Mouse (Mus musculus): Measurements from ENCODE around the gene Higd1a. TPM values are rescaled to one million over a fixed set of nuclear protein-coding genes. Genes with fewer than 3 reads are reported as not detected.

Gene Higd1a
- 241 and 244 TPM in 2 replicates for polyA plus RNA-seq (2015; fragmentation: Nextera tagmentation; extraction: Ambion mirVana)

GRCm38 (mm10) chr9:121858153-121858488 lies at the start of gene Higd1a:
Higd1a (minus strand) TSS chr9:121858362.
- Histone ChIP-seq H3K9me3 (no peaks in the 10 kb centered on the region), H3K36me3 (0 out of 2 replicates have a peak, but pooled peaks cover 4% of the 10 kb centered on the region), H3K9ac (peak within 1 kb of the TSS; percentile 75), H3K27ac (peak within 1 kb of the TSS; percentile 99), H3K4me3 (replicated peaks) (peak within 1 kb of the TSS; percentile 78), H3K4me2 (peak within 1 kb of the TSS; percentile 71), H3K27me3 (replicated peaks) (no peaks in the 10 kb centered on the region), H3K4me1 (0 out of 2 replicates have a peak, but pooled peaks cover 5% of the 10 kb centered on the region)
- no peak; the same call in 1 of the 2 replicates for ATAC-seq (ENCODE audit: insufficient read depth, low FRiP score, low read depth)
- WGBS, result 8% methylated on average over 6 of the region's 6 CpGs

- Histone ChIP-seq H3K27ac (no peak overlapping the region), H3K4me1 (no peaks in the 10 kb centered on the region), H3K9ac (no peak overlapping the region), H3K36me3 (no peaks in the 10 kb centered on the region), H3K9me3 (no peaks in the 10 kb centered on the region), H3K27me3 (replicated peaks) (no peaks in the 10 kb centered on the region), H3K4me2 (no peak overlapping the region), H3K4me3 (replicated peaks) (no peak overlapping the region)
- WGBS, result 76% methylated on average over 10 of the region's 10 CpGs
- no peak for ATAC-seq (ENCODE audit: insufficient read depth, low FRiP score, low read depth)
Measured at GRCm38 (mm10) chr9:121907356-121908070, 49.4 kb upstream of the Higd1a start.

GRCm38 (mm10) chr9:121906456-121906855 lies 48.3 kb upstream of the Higd1a start:
- no peaks in the 10 kb centered on the region for H3K4me1 ChIP-seq
- ATAC-seq (ENCODE audit: insufficient read depth, low FRiP score, low read depth), result no peak
- H3K9ac ChIP-seq, result no peak overlapping the region
- no peak overlapping the region for H3K4me2 ChIP-seq
- no peaks in the 10 kb centered on the region for H3K36me3 ChIP-seq
- no peaks in the 10 kb centered on the region for H3K27me3 ChIP-seq (replicated peaks)
- H3K27ac ChIP-seq, result no peak overlapping the region
- H3K4me3 ChIP-seq (replicated peaks), result no peak overlapping the region
- WGBS, result 79% methylated on average over 5 of the region's 5 CpGs
- no peaks in the 10 kb centered on the region for H3K9me3 ChIP-seq

DNA sequence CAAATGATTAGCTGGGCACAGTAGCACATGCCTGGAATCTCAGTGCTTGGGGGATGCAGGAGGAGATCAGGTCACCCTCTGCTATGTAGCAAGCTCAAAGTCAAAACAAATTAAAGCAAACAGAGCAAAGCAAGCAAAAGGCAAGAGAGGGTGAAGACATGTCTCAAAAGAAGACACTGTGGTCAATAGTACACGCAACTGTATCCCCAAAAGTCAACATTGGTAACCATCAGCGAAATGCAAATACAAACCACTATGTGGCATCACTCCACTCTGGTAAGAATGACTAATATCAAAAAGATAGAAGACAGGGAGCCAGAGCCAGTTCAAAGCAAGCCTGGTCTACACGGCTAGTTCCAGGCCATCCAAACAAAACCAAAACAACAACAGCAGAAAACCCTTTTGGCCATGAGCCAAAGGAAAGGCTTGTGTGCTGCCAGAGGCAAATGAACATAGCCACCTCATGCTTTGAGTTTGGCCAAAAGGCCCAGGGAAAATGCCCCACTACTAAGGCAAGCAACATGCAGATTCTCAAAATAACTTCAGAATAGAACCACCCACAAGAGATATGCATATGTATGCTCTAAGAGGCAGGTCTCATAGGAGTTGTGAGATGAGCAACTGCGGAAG lies 47.5 kb upstream of the Higd1a start:
- Histone ChIP-seq H3K4me3 (replicated peaks) (no peak overlapping the region), H3K27me3 (replicated peaks) (no peaks in the 10 kb centered on the region), H3K4me2 (no peak overlapping the region), H3K4me1 (no peaks in the 10 kb centered on the region), H3K9me3 (no peaks in the 10 kb centered on the region), H3K27ac (no peak overlapping the region), H3K36me3 (no peaks in the 10 kb centered on the region), H3K9ac (no peak overlapping the region)
- 68% methylated on average over 4 of the region's 4 CpGs for WGBS
- no peak for ATAC-seq (ENCODE audit: insufficient read depth, low FRiP score, low read depth)

DNA sequence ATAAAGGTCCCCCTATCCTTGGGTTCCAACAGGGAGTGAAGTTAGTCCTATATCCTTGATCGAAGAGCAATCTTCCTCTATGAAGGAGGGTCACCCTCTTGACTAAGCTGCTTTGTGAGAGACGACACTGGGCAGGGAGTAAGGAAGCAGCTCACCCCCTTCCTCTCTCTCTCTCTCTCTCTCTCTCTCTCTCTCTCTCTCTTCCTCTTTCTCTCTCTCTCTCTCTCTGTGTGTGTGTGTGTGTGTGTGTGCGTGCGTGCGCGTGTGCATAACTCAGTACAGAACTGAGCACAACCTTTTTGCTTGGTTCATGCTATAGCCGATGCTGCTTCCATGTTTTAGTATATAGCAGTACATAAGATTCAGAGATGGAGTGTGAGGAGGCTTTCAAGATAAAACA lies 46.8 kb upstream of the Higd1a start:
- H3K4me3 ChIP-seq (replicated peaks), result no peak overlapping the region
- ATAC-seq (ENCODE audit: insufficient read depth, low FRiP score, low read depth), result no peak
- no peaks in the 10 kb centered on the region for H3K36me3 ChIP-seq
- no peaks in the 10 kb centered on the region for H3K27me3 ChIP-seq (replicated peaks)
- H3K27ac ChIP-seq, result no peak overlapping the region
- no peak overlapping the region for H3K9ac ChIP-seq
- no peaks in the 10 kb centered on the region for H3K4me1 ChIP-seq
- 86% methylated on average over 7 of the region's 7 CpGs for WGBS
- H3K9me3 ChIP-seq, result no peaks in the 10 kb centered on the region
- no peak overlapping the region for H3K4me2 ChIP-seq

- Histone ChIP-seq H3K27me3 (replicated peaks) (no peaks in the 10 kb centered on the region), H3K36me3 (no peaks in the 10 kb centered on the region), H3K4me1 (no peaks in the 10 kb centered on the region), H3K4me3 (replicated peaks) (no peak overlapping the region), H3K9me3 (no peaks in the 10 kb centered on the region), H3K9ac (no peak overlapping the region), H3K27ac (no peak overlapping the region), H3K4me2 (no peak overlapping the region)
- 76% methylated on average over 4 of the region's 4 CpGs for WGBS
- ATAC-seq (ENCODE audit: insufficient read depth, low FRiP score, low read depth), result no peak
Measured at GRCm38 (mm10) chr9:121904319-121904718, 46.2 kb upstream of the Higd1a start.

- Histone ChIP-seq H3K9ac (no peak overlapping the region), H3K27me3 (replicated peaks) (no peaks in the 10 kb centered on the region), H3K9me3 (no peaks in the 10 kb centered on the region), H3K4me1 (no peaks in the 10 kb centered on the region), H3K27ac (no peak overlapping the region), H3K36me3 (no peaks in the 10 kb centered on the region), H3K4me2 (no peak overlapping the region), H3K4me3 (replicated peaks) (no peak overlapping the region)
- no peak for ATAC-seq (ENCODE audit: insufficient read depth, low FRiP score, low read depth)
- 70% methylated on average over 8 of the region's 8 CpGs for WGBS
Measured at GRCm38 (mm10) chr9:121903476-121904305, 45.5 kb upstream of the Higd1a start.

GRCm38 (mm10) chr9:121901710-121902700 lies 43.8 kb upstream of the Higd1a start:
- no peak for ATAC-seq (ENCODE audit: insufficient read depth, low FRiP score, low read depth)
- H3K4me3 ChIP-seq (replicated peaks), result no peak overlapping the region
- no peaks in the 10 kb centered on the region for H3K9me3 ChIP-seq
- no peaks in the 10 kb centered on the region for H3K27me3 ChIP-seq (replicated peaks)
- H3K4me2 ChIP-seq, result no peak overlapping the region
- H3K4me1 ChIP-seq, result 0 out of 2 replicates have a peak, but pooled peaks cover 2% of the 10 kb centered on the region
- H3K27ac ChIP-seq, result no peak overlapping the region
- H3K9ac ChIP-seq, result no peak overlapping the region
- H3K36me3 ChIP-seq, result no peaks in the 10 kb centered on the region
- 67% methylated on average over 5 of the region's 5 CpGs for WGBS

- Histone ChIP-seq H3K4me1 (0 out of 2 replicates have a peak, but pooled peaks cover 2% of the 10 kb centered on the region), H3K27me3 (replicated peaks) (no peaks in the 10 kb centered on the region), H3K36me3 (no peaks in the 10 kb centered on the region), H3K4me2 (no peak overlapping the region), H3K27ac (no peak overlapping the region), H3K9me3 (no peaks in the 10 kb centered on the region), H3K9ac (no peak overlapping the region), H3K4me3 (replicated peaks) (no peak overlapping the region)
- ATAC-seq (ENCODE audit: insufficient read depth, low FRiP score, low read depth), result no peak
- 74% methylated on average over 5 of the region's 5 CpGs for WGBS
Measured at GRCm38 (mm10) chr9:121900282-121900855, 42.2 kb upstream of the Higd1a start.

- Histone ChIP-seq H3K27me3 (replicated peaks) (no peaks in the 10 kb centered on the region), H3K27ac (no peak overlapping the region), H3K4me3 (replicated peaks) (no peak overlapping the region), H3K9me3 (no peaks in the 10 kb centered on the region), H3K9ac (no peak overlapping the region), H3K4me2 (no peak overlapping the region), H3K4me1 (0 out of 2 replicates have a peak, but pooled peaks cover 2% of the 10 kb centered on the region), H3K36me3 (no peaks in the 10 kb centered on the region)
- WGBS, result 57% methylated on average over 6 of the region's 6 CpGs
- no peak for ATAC-seq (ENCODE audit: insufficient read depth, low FRiP score, low read depth)
Measured at GRCm38 (mm10) chr9:121899306-121899705, 41.1 kb upstream of the Higd1a start.

- Histone ChIP-seq H3K9me3 (no peaks in the 10 kb centered on the region), H3K27ac (peak within 1 kb of the TSS; percentile 68), H3K4me2 (no peak within 1 kb of the TSS), H3K27me3 (replicated peaks) (no peaks in the 10 kb centered on the region), H3K9ac (no peak within 1 kb of the TSS), H3K4me3 (replicated peaks) (no peak within 1 kb of the TSS), H3K36me3 (no peaks in the 10 kb centered on the region), H3K4me1 (0 out of 2 replicates have a peak, but pooled peaks cover 2% of the 10 kb centered on the region)
- WGBS, result 80% methylated on average over 9 of the region's 9 CpGs
- ATAC-seq (ENCODE audit: insufficient read depth, low FRiP score, low read depth), result no peak
Measured at GRCm38 (mm10) chr9:121898245-121898644, 40.1 kb upstream of the Higd1a start, which contains the start of gene Ackr2. Ackr2 (plus strand) TSS chr9:121898355.
